Mouse (Mus musculus): ENCODE data around the gene Vmn2r47. TPM values are rescaled to one million over a fixed set of nuclear protein-coding genes. Genes with fewer than 3 reads are reported as not detected.
"Not testable (repeated sequence)": the region's sequence is repeated elsewhere in the genome, so short reads cannot be mapped to it uniquely, and the experiment has no call there.

The Vmn2r47 gene
- not detected in 2 replicates for polyA plus RNA-seq (2016; fragmentation: Nextera tagmentation; extraction: Ambion mirVana)

GRCm38 (mm10) chr7:9841225-9841624, at the start of gene Vmn2r47:
TSS of gene Vmn2r47 (minus strand) at chr7:9841325.
- not testable (repeated sequence) for H3K27me3 ChIP-seq (replicated peaks); H3K9ac ChIP-seq; H3K4me1 ChIP-seq; H3K36me3 ChIP-seq; H3K27ac ChIP-seq; H3K4me2 ChIP-seq; H3K9me3 ChIP-seq (replicated peaks); H3K4me3 ChIP-seq; ATAC-seq
- no CpG with 5 or more reads among the region's 1 CpGs for WGBS (ENCODE audit: insufficient replicate concordance)

GRCm38 (mm10) chr7:9770471-9770870, 70.7 kb downstream of the Vmn2r47 start, which contains the start of gene Vmn2r46:
TSS of gene Vmn2r46 (minus strand) at chr7:9770571.
- not testable (repeated sequence) for H3K4me3 ChIP-seq; H3K4me1 ChIP-seq; H3K9ac ChIP-seq; H3K36me3 ChIP-seq; H3K4me2 ChIP-seq; H3K27me3 ChIP-seq (replicated peaks); H3K9me3 ChIP-seq (replicated peaks); ATAC-seq; H3K27ac ChIP-seq
- WGBS (ENCODE audit: insufficient replicate concordance) = no CpG with 5 or more reads among the region's 1 CpGs

Other genes starting within 250 kb of the Vmn2r47 start
- gene Vmn2r46, start 70.8 kb downstream of the Vmn2r47 start, polyA plus RNA-seq (2016; fragmentation: Nextera tagmentation; extraction: Ambion mirVana) = not detected in 2 replicates
- not detected in 2 replicates for gene Vmn2r48, start 112.3 kb upstream of the Vmn2r47 start, polyA plus RNA-seq (2016; fragmentation: Nextera tagmentation; extraction: Ambion mirVana)
- gene Vmn2r49, start 150.9 kb upstream of the Vmn2r47 start, polyA plus RNA-seq (2016; fragmentation: Nextera tagmentation; extraction: Ambion mirVana) = not detected in 2 replicates
- gene Vmn2r50, start 212.0 kb upstream of the Vmn2r47 start, polyA plus RNA-seq (2016; fragmentation: Nextera tagmentation; extraction: Ambion mirVana) = not detected in 2 replicates

Data from liver, embryonic 12.5 days (tissue).